Mouse (Mus musculus) cerebellum, adult 8-10 months (tissue): ENCODE measurements around the gene Olfr142.
"Not testable (repeated sequence)": the region's sequence is repeated elsewhere in the genome, so short reads cannot be mapped to it uniquely, and the experiment has no call there.

Source experiments
- DNase-seq: peaks from one replicate; pipeline ENCODE4 v3.0.0; 2022

Olfr142 gene

GRCm38 (mm10) chr2:90257492-90257891 is at the start of gene Olfr142:
Olfr142 (minus strand) TSS chr2:90257592.
- DNase-seq: no peak

DNA sequence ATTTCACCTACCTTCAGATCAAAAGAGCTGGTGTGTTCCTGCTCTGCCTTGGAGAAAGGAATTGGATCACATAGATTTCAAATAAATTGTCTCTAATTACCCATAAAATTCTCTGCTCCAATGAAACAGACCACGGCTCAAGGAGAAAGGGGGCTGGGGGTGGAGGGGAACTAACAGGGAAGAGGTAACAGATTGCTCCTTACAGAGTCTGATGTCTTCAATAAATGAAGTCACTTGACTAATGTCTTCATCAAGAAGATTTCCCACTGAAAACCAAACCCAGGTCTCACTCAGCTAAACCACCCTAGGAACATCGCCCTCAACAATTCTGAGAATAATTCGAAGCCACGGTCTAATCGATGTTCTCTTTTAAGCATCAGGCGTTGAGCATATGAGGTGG is 35.3 kb upstream of the Olfr142 start, which contains the start of gene Olfr1272:
TSS of gene Olfr1272 (minus strand) at position 101 of the 400 bp plus-strand sequence.
- DNase-seq: no peak

GRCm38 (mm10) chr2:90270932-90271331 is 13.5 kb upstream of the Olfr142 start, which contains the start of gene Olfr1271:
Olfr1271 (minus strand) TSS chr2:90271032.
- no peak for DNase-seq

GRCm38 (mm10) chr2:90224393-90224792 is 33.0 kb downstream of the Olfr142 start, which contains the start of gene Olfr1506:
Olfr1506 (minus strand) TSS chr2:90224493.
- not testable (repeated sequence) for DNase-seq
